Mouse (Mus musculus) thymus, postnatal 36 days (tissue): ENCODE results near the gene Olfr215.
"Not testable (repeated sequence)": the region's sequence is repeated elsewhere in the genome, so short reads cannot be mapped to it uniquely, and the experiment has no call there.

ENCODE experiments used
- DNase-seq, 2 experiments: peaks; one replicate each; pipeline ENCODE4 v3.0.0; 2022; ENCODE audit warnings: mixed read lengths in 2 of 2

Olfr215 gene

DNA sequence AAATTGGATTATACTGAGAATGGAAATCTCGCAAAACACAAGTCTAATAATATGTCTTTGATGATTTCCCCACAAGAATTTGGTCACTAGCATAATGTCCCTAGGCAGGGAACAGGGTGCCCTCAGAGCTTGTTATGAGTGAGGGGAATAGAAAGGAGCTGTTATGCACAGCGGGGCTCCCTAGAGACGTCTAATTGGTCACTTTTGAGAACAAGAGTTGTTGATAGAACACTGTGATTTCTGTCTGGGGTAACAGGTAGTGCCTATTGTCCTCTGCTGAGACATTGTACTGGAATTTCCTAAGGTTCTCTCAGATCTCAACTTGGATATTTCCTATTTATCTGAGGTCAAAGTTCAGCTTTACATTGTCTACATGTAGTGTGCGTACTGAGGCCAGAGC is at the start of gene Olfr215:
TSS of gene Olfr215 (minus strand) at position 101 of the 400 bp plus-strand sequence.
- DNase-seq = no peak

DNA sequence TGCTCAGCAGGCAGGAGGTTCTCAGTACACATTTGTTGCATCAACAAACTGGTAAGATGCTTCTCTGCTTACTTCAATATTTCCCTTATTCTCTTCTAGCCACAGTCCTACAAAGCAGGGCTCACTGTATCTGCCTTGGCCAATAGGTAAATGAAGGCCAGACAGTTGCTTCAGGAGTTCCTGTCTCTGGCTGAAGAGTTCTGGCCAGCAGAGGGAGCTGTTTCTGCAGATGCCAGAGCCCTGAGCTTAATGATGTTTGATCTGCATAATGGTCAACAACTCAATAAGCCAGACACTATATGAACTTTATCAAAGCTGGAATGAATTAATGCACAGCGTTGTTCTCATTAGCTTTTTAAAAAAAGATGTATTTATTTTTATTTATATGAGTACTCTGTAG is 48.1 kb upstream of the Olfr215 start:
- DNase-seq = peak; percentile 61 to 69

DNA sequence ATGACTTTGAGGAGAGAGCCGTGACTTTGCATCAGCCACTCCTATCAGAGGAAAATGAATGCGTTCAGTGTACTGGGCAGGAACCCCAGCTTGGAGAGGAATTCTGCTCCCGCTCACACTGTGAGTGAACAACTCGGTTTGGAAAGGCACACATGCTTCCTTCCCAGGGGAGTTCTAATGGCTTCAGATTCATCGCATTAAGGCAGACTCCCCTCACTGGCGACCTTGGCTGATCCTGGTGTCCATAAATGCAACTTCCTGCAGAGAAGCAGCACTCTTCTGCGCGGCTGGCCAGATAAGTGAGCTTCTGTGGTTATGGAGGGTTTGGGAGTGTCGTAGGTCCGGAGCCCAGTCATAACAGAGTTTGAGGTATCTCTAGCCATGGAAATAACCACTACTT is 45.8 kb upstream of the Olfr215 start:
- no peak for DNase-seq

DNA sequence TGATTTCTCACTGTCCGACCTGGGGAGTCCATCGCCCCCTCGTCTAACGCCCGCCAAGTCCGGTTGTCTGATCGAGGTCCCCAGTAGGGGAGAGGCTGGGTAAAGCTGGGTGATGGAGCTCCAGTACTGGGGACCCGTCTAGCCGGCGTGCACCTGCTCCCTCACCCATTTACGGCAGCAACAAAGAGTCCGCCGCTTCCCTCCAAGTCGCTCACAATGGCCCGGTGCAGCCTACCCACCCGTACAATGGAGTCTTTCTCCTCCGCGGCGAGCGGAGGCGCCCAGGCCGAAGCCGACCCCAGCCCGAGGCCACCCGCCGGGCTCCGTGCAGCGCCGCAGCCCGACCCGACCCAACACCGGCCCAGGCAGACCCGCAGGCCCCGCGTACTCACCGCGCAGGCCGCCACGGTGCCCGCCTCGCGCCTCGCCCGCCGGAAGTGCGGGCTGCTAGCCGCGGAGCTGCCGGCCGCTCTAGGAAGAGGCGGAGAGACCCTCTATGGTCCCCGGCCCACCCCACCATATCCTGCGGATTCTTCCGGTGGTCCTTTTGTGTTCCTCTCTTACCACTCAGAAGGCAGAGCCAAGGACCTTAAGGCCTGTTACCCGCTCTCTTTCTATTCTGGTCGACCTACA is 44.7 kb upstream of the Olfr215 start, which contains the start of gene Zfp422:
TSS of gene Zfp422 (minus strand) at position 461 of the 633 bp plus-strand sequence.
- DNase-seq = peak; percentile 80 to 85

DNA sequence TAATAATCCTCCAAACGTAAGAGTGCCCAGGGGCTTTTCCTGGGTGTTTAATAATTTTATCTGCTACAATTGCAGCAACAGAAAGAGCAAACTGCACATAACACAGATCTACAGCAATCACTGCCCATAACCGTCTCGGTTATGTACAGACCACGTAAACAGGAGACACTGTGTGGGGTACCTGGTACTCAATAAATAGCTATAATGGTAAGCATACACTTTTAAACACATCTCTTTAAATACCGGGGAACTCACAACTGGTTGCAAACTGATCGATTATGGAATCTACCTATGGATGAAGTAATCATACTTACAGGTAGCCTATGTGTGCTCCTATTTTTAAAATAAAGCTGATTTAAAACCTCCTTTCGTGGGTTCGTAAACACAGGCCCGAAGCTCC is 44.1 kb upstream of the Olfr215 start:
- DNase-seq = no peak

DNA sequence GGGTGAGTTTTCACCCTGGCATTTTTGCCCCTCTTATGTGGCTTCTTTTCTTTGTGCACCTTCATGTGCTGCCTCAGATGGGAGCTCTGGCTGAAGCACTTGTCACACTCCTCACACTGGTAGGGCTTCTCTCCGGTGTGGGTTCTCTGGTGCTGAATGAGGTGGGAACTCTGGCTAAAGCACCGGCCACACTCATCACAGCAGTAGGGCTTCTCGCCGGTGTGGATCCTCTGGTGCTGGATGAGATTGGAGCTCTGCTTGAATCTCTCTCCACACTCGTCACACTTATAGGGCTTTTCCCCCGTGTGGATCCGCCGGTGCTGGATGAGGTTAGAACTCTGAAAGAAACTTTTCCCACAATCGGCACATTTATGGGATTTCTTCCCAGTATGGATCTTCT is 42.4 kb upstream of the Olfr215 start:
- not testable (repeated sequence) for DNase-seq

DNA sequence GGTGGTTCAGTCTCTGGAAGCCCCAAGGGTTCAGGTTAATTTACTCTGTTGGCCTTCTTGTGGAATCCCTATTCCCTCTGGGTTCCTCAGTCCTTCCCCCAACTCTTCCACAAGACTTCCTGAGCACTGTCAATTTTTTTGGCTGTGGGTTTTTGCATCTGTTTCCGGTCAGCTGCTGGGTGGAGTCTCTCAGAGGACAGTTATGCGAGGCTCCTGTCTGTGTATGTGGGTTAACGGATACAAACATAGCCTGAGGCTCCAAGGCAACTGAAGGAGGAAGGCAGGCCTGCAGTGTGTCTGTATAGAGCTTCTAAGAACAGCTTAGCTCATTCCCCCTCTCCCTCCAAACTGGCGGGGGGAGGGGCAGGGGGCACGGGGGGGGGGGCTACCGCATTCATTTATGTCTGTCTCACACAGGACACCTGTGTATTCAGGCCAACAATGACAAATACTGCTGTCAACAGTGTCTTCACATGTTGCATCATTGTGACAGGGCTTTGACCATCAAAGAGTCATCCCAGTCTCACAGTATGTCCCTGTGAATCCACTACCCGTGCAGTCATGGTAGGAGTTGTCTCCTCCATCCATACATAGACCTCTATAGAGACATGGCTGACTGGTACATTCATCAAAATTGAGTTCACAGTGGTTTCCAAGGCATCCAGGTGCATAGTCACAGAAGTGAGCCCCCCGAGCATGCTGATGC is 37.5 kb upstream of the Olfr215 start:
- no peak for DNase-seq

DNA sequence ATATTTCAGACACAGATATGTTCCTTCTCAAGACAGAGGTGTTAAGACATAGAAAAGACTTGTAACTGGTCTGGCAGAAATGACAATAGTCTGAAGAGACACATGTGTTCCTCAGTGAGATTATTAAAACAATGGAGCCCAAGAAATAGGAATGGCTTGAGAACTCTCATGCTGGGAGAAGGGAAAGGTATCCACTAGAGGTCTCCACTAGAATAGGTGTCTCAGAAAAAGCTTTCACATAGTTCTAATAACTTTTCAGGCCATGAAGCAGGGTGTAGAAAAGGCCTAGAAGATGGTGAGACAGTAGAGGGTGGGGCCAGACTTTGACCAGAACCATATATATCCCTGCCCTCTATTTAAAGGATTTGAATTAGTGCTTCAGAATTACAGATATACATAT is 34.1 kb upstream of the Olfr215 start:
- no peak for DNase-seq

DNA sequence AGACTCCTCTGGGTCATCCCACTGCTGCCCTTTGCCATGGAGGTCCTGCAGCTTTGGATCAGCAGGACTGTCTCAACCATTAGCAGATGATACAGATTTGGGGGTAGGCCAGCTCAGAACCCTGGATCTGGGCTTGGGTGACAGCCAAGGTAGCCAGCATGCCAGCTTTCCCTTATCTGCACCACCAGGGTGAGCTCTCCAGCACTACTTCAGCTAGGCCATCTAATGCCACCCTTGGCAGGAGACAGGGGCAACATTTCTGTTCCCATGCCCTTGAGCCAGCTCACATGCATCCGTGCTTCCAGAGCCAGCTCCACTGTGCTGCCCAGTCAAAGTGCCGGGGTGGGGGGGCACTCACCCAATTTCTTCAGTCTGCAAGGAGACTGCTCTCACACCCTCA is 31.7 kb upstream of the Olfr215 start:
- DNase-seq = no peak

DNA sequence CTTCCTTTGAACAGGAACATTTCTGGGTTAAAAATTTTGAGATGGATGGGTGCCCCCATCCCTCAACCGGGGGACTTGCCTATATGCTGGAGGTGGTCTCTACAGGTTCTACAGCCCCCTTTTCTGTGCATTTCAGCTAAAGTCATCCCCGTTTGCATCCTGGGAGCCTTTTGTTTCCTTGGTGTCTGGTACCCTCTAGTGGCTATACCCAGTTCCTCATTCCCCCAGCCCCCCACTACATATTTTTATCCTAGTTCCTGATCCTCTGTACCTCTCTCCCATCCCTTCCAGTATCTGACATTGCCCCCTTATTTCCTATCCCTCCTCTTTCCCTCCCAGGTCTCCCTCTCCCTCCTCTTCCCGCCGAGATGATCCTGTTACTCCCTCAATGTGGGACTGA is 23.2 kb upstream of the Olfr215 start:
- no peak for DNase-seq

DNA sequence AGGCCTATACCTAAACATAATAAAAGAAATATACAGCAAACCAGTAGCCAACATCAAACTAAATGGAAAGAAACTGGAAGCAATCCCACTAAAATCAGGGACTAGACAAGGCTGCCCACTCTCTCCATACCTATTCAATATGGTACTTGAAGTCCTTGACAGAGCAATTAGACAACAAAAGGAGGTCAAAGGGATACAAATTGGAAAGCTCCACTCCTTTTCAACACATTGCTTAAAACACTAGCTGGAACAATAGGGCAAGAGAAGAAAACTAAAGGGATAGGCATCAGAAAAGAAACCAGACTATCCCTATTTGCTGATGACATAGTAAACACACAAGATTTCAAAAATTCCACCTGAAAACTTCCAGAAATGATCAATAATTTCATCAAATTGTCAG is 17.0 kb upstream of the Olfr215 start:
- DNase-seq = not testable (repeated sequence)

DNA sequence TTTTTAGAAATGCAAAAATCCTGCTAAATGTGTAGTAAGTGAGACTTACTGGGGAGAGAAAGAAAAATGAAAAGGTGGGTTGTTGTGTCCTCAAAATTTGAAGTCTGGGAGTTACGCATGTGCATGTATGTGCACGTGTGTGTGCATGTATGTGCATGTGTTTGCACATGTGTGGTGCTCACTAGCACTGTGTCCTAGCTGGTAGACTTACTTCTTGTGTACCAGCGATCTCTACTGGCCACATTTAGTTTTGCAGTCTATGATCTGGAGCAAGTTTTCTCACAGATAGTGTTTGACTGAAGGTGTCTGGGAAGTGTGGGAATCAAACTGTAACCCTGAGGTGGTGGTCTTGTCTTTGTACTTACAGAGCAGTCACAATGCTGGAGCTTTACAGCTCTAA is 14.2 kb downstream of the Olfr215 start:
- DNase-seq = peak in 1 of 2 experiments; percentile 5

DNA sequence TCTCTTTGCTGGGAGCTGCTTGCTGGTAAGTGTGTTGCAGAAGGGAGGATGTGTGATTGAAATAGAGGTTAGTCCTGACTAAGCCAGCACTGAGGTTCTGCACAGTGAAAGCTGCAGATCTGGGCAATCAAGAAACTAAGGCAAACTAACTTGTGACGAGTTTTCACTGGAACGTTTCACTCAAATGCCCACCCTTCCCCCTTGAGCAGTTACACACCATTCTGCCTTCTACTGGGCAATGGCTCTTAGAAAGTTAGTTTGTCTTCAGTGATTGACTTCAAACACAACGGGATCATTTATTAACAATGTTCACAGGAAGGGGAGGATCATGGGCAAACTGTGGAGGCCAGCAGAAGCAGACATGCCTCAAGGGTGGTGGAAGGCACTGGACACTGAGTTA is 29.0 kb downstream of the Olfr215 start:
- no peak for DNase-seq

DNA sequence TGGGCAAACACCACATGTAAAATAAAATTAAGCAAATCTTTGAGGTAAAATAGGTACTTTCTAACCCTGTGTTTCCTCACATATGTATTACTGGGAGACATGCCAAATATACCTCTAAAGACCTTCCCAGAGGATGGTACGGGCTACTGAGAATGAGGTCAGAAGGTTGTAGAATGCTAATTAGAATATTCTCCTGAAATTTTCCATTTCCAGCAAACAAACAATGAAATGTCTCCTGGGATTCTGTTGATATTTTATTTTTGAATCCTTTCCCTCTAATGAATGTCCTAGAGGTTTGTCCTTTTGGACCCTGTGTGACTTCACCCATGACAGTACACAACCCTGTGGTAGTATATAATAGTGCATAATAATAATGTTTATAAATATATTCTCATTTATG is 30.1 kb downstream of the Olfr215 start, which contains the start of gene Olfr214:
TSS of gene Olfr214 (plus strand) at position 301 of the 400 bp plus-strand sequence.
- no peak for DNase-seq

DNA sequence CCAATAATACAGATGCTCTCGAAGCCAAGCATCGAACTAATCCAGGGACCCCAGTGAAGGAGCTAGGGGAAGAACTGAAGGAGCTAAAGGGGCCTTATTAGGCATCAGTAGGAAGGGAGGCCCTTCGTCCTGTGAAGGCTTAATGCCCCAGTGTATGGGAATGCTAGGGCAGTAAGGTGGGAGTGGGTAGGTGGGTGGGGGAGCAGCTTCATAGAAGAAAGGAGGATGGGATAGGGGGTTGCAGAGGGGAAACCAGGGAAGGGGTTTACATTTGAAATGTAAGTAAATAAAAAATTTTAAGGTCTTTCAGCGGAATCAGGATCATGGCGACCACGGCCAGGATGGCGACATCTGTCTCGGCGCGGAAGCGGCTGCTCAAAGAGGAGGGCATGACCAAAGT is 33.2 kb downstream of the Olfr215 start, which contains the start of gene Gm5580:
TSS of gene Gm5580 (plus strand) at position 301 of the 400 bp plus-strand sequence.
- DNase-seq = not testable (repeated sequence)

DNA sequence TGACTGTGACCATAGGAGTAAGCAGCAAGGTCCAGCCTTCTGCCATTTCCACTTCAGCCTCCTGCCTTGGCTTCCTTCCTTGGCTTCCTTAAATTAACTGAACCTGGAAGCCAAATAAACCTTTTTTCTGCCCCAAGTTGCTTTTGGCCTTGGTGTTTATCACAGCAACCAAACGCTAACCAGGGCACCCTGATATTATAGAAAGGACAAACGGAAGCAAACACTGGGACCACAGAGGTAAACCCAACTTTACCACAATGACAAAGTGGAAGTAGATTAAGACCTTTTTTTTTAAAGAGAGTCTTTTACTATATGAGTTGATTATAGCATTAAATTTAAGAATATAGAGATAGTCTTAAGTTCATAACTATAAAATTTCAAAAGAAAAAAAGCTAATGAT is 41.5 kb downstream of the Olfr215 start:
- DNase-seq = no peak

DNA sequence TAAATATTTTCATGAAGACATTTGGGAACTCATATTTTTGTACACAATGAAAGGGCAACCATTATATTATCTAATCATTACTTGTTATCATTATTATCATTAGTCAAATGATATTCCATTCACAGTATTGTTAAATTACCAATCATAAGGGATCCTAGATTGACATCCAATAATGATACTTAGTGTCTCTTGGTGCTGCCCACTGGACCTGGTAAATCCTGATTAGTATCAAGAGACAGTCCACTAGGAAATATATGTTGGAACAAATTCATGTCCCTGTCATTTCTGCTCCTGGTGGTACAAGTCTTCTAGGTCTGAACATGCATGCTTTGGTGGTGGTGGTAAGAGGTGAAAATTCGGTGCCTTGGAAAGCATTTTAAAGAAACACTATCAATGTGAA is 45.8 kb downstream of the Olfr215 start, which contains the start of gene Olfr213:
TSS of gene Olfr213 (plus strand) at position 301 of the 400 bp plus-strand sequence.
- no peak for DNase-seq
